Mouse (Mus musculus) neutrophil, adult 83 days (primary cell): ENCODE measurements around the gene Aanat. TPM values are rescaled to one million over a fixed set of nuclear protein-coding genes. Genes with fewer than 3 reads are reported as not detected.

Experiments
- total RNA-seq, 2 experiments: library from RNA; stranded (reverse); gene quantifications; one replicate each; pipeline ENCODE4 v1.2.4; 2023

Aanat gene
- not detected for total RNA-seq

DNA sequence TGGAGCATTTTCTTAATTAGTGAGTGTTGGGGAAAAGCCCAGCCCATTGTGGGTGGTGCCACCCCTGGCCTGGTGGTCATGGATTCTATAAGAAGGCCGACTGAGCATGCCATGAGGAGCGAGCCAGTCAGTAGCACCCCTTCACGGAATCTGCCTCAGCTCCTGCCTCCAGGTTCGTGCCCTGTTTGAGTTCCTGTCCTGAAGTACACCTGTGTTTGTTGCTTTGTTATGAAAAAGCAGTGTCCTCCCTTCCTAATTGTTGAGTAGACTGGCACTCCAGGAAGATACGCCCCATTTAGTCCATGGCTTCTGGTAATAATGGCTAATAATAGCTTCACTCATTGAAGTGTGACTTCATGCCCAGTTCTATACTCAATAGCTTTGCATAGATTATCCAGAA, at the start of gene Aanat:
Gene Aanat (plus strand): TSS at position 123 of the 400 bp plus-strand sequence.

DNA sequence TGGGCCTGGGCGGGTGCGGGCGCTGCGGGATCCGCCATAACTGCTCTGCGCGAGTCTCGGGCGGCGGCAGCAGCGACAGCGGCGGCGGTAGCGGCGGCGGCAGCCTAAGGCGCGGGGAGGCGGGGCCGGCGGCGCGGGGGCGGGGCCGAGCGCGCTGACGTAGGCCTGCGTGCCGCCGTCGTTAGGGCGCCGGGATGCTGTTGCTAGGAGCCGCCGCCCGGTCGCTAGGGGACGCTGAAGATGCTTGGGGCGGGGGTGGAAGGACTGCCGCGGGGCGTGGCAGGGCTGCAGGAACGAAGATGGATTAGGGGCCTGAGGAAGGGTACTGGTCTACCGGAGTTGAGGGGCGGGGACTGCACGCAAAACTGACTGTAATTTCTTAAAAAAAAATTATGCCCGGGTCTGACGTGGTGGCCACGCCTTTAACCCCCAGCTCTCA, 4.8 kb upstream of the Aanat start, which contains the start of gene Ube2o:
Gene Ube2o (minus strand): TSS at position 72 of the 439 bp plus-strand sequence.

DNA sequence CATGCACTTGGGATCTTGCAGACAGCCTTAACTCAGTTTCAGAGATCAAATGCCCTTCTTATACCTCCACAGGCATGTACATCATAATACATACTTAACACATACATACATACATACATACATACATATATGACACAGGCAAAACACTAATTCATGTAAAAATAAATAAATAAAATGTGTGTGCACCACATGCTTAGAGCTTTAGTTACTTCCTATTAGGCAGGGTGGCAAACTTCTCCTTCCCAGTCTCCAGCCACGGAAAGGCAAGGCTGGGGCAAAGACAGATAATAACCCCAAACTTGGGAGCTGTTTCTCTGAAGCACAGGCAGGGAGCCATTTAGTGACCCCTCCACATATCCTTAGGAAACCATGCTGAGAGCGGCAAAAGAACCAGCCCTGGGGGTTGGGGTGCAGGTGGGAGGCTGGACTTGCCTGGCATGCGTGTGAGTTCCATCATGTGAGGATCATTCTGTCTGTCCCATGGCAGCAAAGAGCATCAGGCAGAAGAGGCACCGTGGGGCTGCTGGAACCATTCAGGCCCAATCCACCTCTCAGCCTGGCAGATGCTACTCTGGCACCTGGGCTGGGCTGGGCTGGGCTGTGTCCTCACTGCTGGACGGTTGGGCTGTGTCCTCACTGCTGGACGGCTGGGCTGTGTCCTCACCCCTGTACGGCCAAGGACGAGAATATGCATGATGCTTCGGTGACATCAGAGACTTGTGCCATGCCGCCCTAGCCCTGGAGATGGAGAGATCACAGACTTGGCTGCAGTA, 40.3 kb downstream of the Aanat start, which contains the start of gene Rhbdf2:
Gene Rhbdf2 (minus strand): TSS at position 721 of the 773 bp plus-strand sequence.

Other genes with a start within 250 kb of the Aanat start
- gene Rnf157, start 173.4 kb upstream of the Aanat start, total RNA-seq: 1 to 10 TPM; 3.0 to 4.9 TPM
- 10 to 100 TPM; 69.9 to 86.6 TPM for gene Ubald2, start 152.3 kb upstream of the Aanat start, total RNA-seq
- gene Qrich2, start 120.2 kb upstream of the Aanat start, total RNA-seq: under 1 TPM in 1 of 2 experiments, not detected in 1; 0.15 TPM
- gene Prpsap1, start 92.2 kb upstream of the Aanat start, total RNA-seq: 10 to 100 TPM; 32.5 to 33.0 TPM
- gene Sphk1, start 55.5 kb upstream of the Aanat start, total RNA-seq: 10 to 100 TPM in 1 of 2 experiments, 1 to 10 TPM in 1; 7.0 to 13.9 TPM
- gene Ube2o, start 5.0 kb upstream of the Aanat start, total RNA-seq: 1 to 10 TPM; 9.3 to 9.6 TPM
- 10 to 100 TPM; 75.8 to 91.1 TPM for gene Rhbdf2, start 40.6 kb downstream of the Aanat start, total RNA-seq
- not detected for gene Prcd, start 67.1 kb downstream of the Aanat start, total RNA-seq
- not detected for gene Cygb, start 67.9 kb downstream of the Aanat start, total RNA-seq
- gene St6galnac1, start 189.1 kb downstream of the Aanat start, total RNA-seq: not detected
- 1 to 10 TPM in 1 of 2 experiments, under 1 TPM in 1; 0.99 to 1.6 TPM for gene Mxra7, start 241.6 kb downstream of the Aanat start, total RNA-seq